Mouse (Mus musculus): ENCODE results near the gene Ctsll3.

- TF ChIP-seq CTCF (IDR thresholded peaks at IDR 0.05; ENCODE audit: low read depth, low read length) (no peak), POLR2A (IDR thresholded peaks at IDR 0.05; ENCODE audit: borderline replicate concordance, low read depth, low read length) (no peak)
Observed at GRCm38 (mm10) chr13:60757292-60757691, 45.4 kb downstream of the Ctsll3 start.
